Mouse (Mus musculus) megakaryocyte, embryonic 14.5 days (primary cell): ENCODE data around the gene Rnf182.

ENCODE experiments used
- FLI1 ChIP-seq: IDR thresholded peaks from 2 replicates; pipeline ENCODE4 v1.6.1; 2012; ENCODE audit warnings: low read length, inconsistent platforms, mixed read lengths
- GATA1 ChIP-seq: IDR thresholded peaks from 3 replicates; pipeline ENCODE4 v1.6.1; 2012; ENCODE audit warnings: mixed read lengths, low read length, inconsistent platforms, borderline replicate concordance

- no peak for TF ChIP-seq GATA1
- TF ChIP-seq FLI1, result no peak
Observed at GRCm38 (mm10) chr13:43695521-43695920, 80.0 kb downstream of the Rnf182 start.
